Mouse (Mus musculus): ENCODE data around the gene Gm5150. TPM values are rescaled to one million over a fixed set of nuclear protein-coding genes. Genes with fewer than 3 reads are reported as not detected.

The Gm5150 gene
- polyA plus RNA-seq, 1 experiment from 2014 or later: not detected

Small RNA genes lying within 50 kb of the gene (microRNA-seq; reads per million reads assigned to microRNA genes)
- not detected for gene Gm24694

Other genes starting within 250 kb of the Gm5150 start
- gene Sirpb1c, start 157.9 kb downstream of the Gm5150 start, polyA plus RNA-seq (2016; fragmentation: Nextera tagmentation; extraction: Ambion mirVana): not detected in 2 replicates